1 mouse cellular context compared by ENCODE assay signal in genomic region chr14:25861771-25862530, GRCm38 (mm10).
TF ChIP-seq lines count a peak whose summit lies in the region.

No protein-coding gene starts in this region.

TF ChIP-seq in MEL, 35 proteins besides CTCF, POLR2A, EP300 and RAD21 (continued from another document):
- TF ChIP-seq USF1 (IDR thresholded peaks at IDR 0.05; ENCODE audit: low read depth, low read length) (no peak), POLR2AphosphoS2 (IDR thresholded peaks at IDR 0.05; ENCODE audit: low read length) (no peak), GABPA (IDR thresholded peaks at IDR 0.05; ENCODE audit: low read depth, low read length) (no peak), NELFE (IDR thresholded peaks at IDR 0.05; ENCODE audit: low read depth, low read length) (no peak), GATA1 (IDR thresholded peaks at IDR 0.05; ENCODE audit: low read depth, low read length) (peak; percentile 83), HCFC1 (IDR thresholded peaks at IDR 0.05; ENCODE audit: low read depth, low read length) (no peak), MAX (IDR thresholded peaks at IDR 0.05; ENCODE audit: low read length) (0 out of 2 replicates have a peak, but pooled peaks have one; percentile 32), SIN3A (IDR thresholded peaks at IDR 0.05; ENCODE audit: low read length) (peak; percentile 31; the same call in 1 of the 2 replicates), MYB (IDR thresholded peaks at IDR 0.05; ENCODE audit: low read depth, low read length) (no peak), UBTF (IDR thresholded peaks at IDR 0.05; ENCODE audit: borderline replicate concordance, insufficient read depth, low read depth, low read length) (no peak), SMC3 (IDR thresholded peaks at IDR 0.05; ENCODE audit: low read depth, low read length) (no peak), TCF12 (IDR thresholded peaks at IDR 0.05; ENCODE audit: low read depth, low read length) (peak; percentile 83), RCOR1 (IDR thresholded peaks at IDR 0.05; ENCODE audit: low read depth, low read length) (peak; percentile 44; the same call in 1 of the 2 replicates), KAT2A (conservative IDR thresholded peaks at IDR 0.05; ENCODE audit: low read depth, low read length) (no peak), ZNF384 (IDR thresholded peaks at IDR 0.05; ENCODE audit: low read depth, low read length) (no peak)
